Mouse (Mus musculus) lung, postnatal 0 days (tissue): ENCODE results near the gene Fam169a.

ENCODE experiments used
- CTCF ChIP-seq: IDR thresholded peaks from 2 replicates; pipeline ENCODE4 v1.5.1; 2016; ENCODE audit warnings: antibody characterized with exemption, mild to moderate bottlenecking
- EP300 ChIP-seq: IDR thresholded peaks from 2 replicates; pipeline ENCODE4 v1.6.1; 2016; ENCODE audit warnings: antibody characterized with exemption, mild to moderate bottlenecking, control low read depth

GRCm38 (mm10) chr13:97063431-97063830, 3.7 kb upstream of the Fam169a start:
- no peak for TF ChIP-seq EP300
- no peak for TF ChIP-seq CTCF
